Mouse (Mus musculus) left cerebral cortex, adult 2 months (tissue): ENCODE results near the gene Gm10428. TPM values are rescaled to one million over a fixed set of nuclear protein-coding genes. Genes with fewer than 3 reads are reported as not detected.
"Not testable (repeated sequence)": the region's sequence is repeated elsewhere in the genome, so short reads cannot be mapped to it uniquely, and the experiment has no call there.

ENCODE experiments used
- DNase-seq, 2 experiments: peaks; one replicate each; pipeline ENCODE4 v3.0.0; 2021 to 2022; ENCODE audit warnings: low spot score in 2 of 2, mixed read lengths in 1 of 2; ENCODE audit errors: extremely low spot score in 1 of 2
- H3K27ac ChIP-seq: fragments of 200-600 bp; 2 replicates; pipeline ENCODE4 v1.8.1; 2022
- H3K4me3 ChIP-seq: fragments of 200-600 bp; 2 replicates; pipeline ENCODE4 v1.8.1; 2022
- CTCF ChIP-seq: fragments of 200-600 bp; IDR thresholded peaks from 2 replicates; pipeline ENCODE4 v1.8.1; 2022; ENCODE audit warnings: antibody characterized with exemption, mild to moderate bottlenecking, moderate library complexity
- intact Hi-C: fragments of 180-260 bp; cut with DNase I; formaldehyde crosslinking; loops from one replicate; pipeline ENCODE4 v1.15.1; 2025
- total RNA-seq, 2 experiments: library from RNA; stranded (reverse); gene quantifications; 2 replicates each; pipeline ENCODE4 v1.2.3; 2021

Gm10428 gene
- total RNA-seq, 2 experiments from 2014 or later = not detected

DNA sequence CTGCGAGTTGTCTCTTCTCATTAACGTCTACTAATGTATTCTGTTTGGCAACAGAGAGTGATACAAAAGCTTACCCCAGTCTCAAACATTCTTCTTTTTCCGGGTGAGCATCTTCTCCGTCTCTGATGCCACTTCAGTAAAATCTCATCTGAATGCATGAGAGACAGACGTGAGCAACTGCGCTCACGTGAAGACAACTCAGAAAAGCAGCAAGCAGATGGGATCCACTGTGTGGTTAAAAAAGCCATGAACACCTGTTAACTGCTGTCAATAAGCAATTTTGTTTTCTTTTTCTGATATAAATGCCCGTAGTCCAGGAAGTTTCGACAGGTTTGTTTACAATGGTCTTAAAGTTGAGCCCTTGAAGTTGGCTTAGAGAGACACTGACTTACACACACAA, 5.7 kb upstream of the Gm10428 start:
- intact Hi-C loops = loop anchor here (10.0 kb wide), 1 partner anchor 648 kb away; no protein-coding TSS in a partner anchor
- DNase-seq = no peak
- H3K4me3 ChIP-seq = no peak overlapping the region
- TF ChIP-seq CTCF = no peak
- H3K27ac ChIP-seq = no peak overlapping the region

GRCm38 (mm10) chr11:62748062-62748461, 4.8 kb upstream of the Gm10428 start:
- intact Hi-C loops = loop anchor here (10.0 kb wide), 1 partner anchor 647 kb away; no protein-coding TSS in a partner anchor
- no peak for TF ChIP-seq CTCF
- DNase-seq = no peak
- no peak overlapping the region for H3K27ac ChIP-seq
- H3K4me3 ChIP-seq = no peak overlapping the region

GRCm38 (mm10) chr11:62749445-62749844, 3.5 kb upstream of the Gm10428 start:
- not testable (repeated sequence) for H3K27ac ChIP-seq, H3K4me3 ChIP-seq, DNase-seq
- intact Hi-C loops = loop anchor here (10.0 kb wide), 1 partner anchor 645 kb away; no protein-coding TSS in a partner anchor

GRCm38 (mm10) chr11:62752191-62752590, 709 bp upstream of the Gm10428 start:
- DNase-seq = no peak
- no peak overlapping the region for H3K4me3 ChIP-seq
- no peak overlapping the region for H3K27ac ChIP-seq
- TF ChIP-seq CTCF = no peak
- intact Hi-C loops = no loop called here

GRCm38 (mm10) chr11:62756456-62757142, 3.7 kb downstream of the Gm10428 start:
- intact Hi-C loops = loop anchor here (1.0 to 5.0 kb wide), 3 partner anchors 95 to 416 kb away; no protein-coding TSS in a partner anchor
- no peak overlapping the region; the same call in 1 of the 2 replicates for H3K27ac ChIP-seq
- TF ChIP-seq CTCF = no peak; the same call in none of the 2 replicates

GRCm38 (mm10) chr11:62757143-62757507, 4.2 kb downstream of the Gm10428 start:
- intact Hi-C loops = loop anchor here (5.0 kb wide), 2 partner anchors 380 to 415 kb away; no protein-coding TSS in a partner anchor
- H3K4me3 ChIP-seq = peak overlapping the region; percentile 40
- no peak for TF ChIP-seq CTCF
- H3K27ac ChIP-seq = no peak overlapping the region; the same call in 1 of the 2 replicates
- DNase-seq = no peak

More at GRCm38 (mm10) chr11:62756456-62757142, 3.7 kb downstream of the Gm10428 start:
- peak overlapping the region; percentile 40 for H3K4me3 ChIP-seq
- DNase-seq = peak; percentile 86 to 89

- no peak for DNase-seq
- H3K27ac ChIP-seq = no peak overlapping the region
- intact Hi-C loops = loop anchor here (5.0 kb wide), 2 partner anchors 379 to 414 kb away; no protein-coding TSS in a partner anchor
- no peak overlapping the region for H3K4me3 ChIP-seq
- no peak for TF ChIP-seq CTCF
Measured at GRCm38 (mm10) chr11:62757906-62758305, 5.0 kb downstream of the Gm10428 start.

- TF ChIP-seq CTCF = no peak
- intact Hi-C loops = loop anchor here (5.0 kb wide), 2 partner anchors 379 to 414 kb away; no protein-coding TSS in a partner anchor
- no peak for DNase-seq
- no peak overlapping the region for H3K27ac ChIP-seq
- H3K4me3 ChIP-seq = no peak overlapping the region
Measured at GRCm38 (mm10) chr11:62758491-62758890, 5.6 kb downstream of the Gm10428 start.

GRCm38 (mm10) chr11:62760755-62761457, 8.0 kb downstream of the Gm10428 start:
- intact Hi-C loops = no loop called here
- no peak for DNase-seq
- no peak for TF ChIP-seq CTCF
- no peak overlapping the region for H3K4me3 ChIP-seq
- no peak overlapping the region for H3K27ac ChIP-seq

DNA sequence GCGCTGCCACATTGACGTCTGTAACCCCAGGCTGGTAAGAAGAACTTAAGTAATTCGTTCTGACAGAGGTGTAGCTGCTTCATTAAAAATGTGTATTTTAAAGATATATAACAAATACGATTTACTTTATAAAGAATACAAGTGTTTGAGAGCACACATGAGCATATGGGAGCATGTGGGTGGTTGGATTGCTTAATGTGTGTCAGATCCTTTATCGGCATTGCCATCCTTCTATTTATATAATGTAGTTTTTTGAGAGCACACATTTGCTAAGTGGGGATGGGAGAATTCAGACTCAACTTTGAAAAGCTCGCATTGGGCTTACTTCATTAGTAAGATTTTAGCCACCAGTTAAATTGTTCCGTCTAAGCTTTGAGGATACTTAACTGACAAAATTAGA, 23.6 kb downstream of the Gm10428 start:
- H3K4me3 ChIP-seq = no peak overlapping the region
- H3K27ac ChIP-seq = no peak overlapping the region
- intact Hi-C loops = no loop called here
- TF ChIP-seq CTCF = no peak
- DNase-seq = no peak

DNA sequence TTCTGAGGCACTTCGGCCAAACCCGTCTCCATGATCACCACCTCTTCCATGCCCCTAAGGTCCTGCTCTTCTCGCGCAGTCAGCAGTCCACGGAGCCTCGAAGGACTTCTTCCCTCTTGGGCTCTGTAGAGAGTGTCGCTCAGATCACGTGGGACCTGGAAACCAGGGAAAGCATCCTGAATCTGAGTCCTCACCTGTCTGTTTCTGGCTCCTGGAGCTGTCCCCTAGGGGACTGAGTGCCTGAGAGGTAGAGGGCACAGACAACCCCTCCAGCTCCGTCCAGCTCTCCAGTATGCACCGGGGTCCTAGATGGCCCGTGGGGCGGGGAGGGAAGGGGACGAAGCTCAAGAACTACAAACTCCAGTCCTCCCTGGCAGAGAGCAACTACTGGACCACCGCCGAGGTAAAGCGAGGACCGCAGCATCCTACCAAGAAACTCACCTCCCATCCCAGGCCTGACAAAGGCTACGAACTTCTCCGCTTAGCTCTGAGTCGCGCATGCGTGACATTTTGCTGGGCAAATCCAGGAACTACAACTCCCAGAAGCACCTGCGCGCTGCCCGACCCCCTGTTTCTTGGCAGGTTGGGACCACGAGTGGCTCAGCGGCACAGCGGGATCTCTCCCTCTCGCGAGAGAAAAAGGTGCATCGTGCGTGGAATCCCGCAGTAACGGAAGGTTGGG, 36.2 kb downstream of the Gm10428 start, which contains the start of gene Zfp286:
Gene Zfp286, minus strand, starts transcription at position 528 of the 682 bp plus-strand sequence.
- intact Hi-C loops = no loop called here
- peak; percentile 91 for DNase-seq
- TF ChIP-seq CTCF = no peak; the same call in 1 of the 2 replicates
- H3K4me3 ChIP-seq = peak within 1 kb of the TSS; percentile 72
- H3K27ac ChIP-seq = peak within 1 kb of the TSS; percentile 45
